Mouse (Mus musculus) midbrain, postnatal 0 days (tissue): ENCODE measurements around the gene Nufip1. TPM values are rescaled to one million over a fixed set of nuclear protein-coding genes. Genes with fewer than 3 reads are reported as not detected.

Experiments used
- ATAC-seq: fragments of 200-750 bp; cut with Nextera tagmentation; 2 replicates; pipeline ENCODE4 v1.8.0; 2017; ENCODE audit warnings: moderate number of reproducible peaks, mild to moderate bottlenecking, moderate TSS enrichment, moderate library complexity; ENCODE audit not compliant: low FRiP score
- DNase-seq: peaks from one replicate; pipeline ENCODE4 v3.0.0-alpha.2; 2015; ENCODE audit warnings: low spot score
- H3K27ac ChIP-seq: fragments of 300-500 bp; sonication (generic); 2 replicates; pipeline ENCODE4 v1.5.1; 2014; ENCODE audit warnings: low read depth, mild to moderate bottlenecking, low read length, mixed read lengths
- H3K27me3 ChIP-seq: fragments of 300-500 bp; sonication (generic); 2 replicates; pipeline ENCODE4 v1.6.1; 2014; ENCODE audit warnings: low read length, control low read depth, mixed read lengths; ENCODE audit not compliant: insufficient read depth
- H3K36me3 ChIP-seq: fragments of 300-500 bp; sonication (generic); 2 replicates; pipeline ENCODE4 v1.6.1; 2014; ENCODE audit warnings: low read length, control low read depth, mixed read lengths; ENCODE audit not compliant: insufficient read depth
- H3K4me1 ChIP-seq: fragments of 300-500 bp; sonication (generic); 2 replicates; pipeline ENCODE4 v1.6.1; 2014; ENCODE audit warnings: mild to moderate bottlenecking, control low read depth, antibody characterized with exemption, low read length, mixed read lengths; ENCODE audit not compliant: insufficient read depth
- H3K4me2 ChIP-seq: fragments of 300-500 bp; sonication (generic); 2 replicates; pipeline ENCODE4 v1.6.1; 2014; ENCODE audit warnings: low read depth, mild to moderate bottlenecking, low read length, mixed read lengths; ENCODE audit not compliant: poor library complexity, severe bottlenecking
- H3K4me3 ChIP-seq: fragments of 300-500 bp; sonication (generic); 2 replicates; pipeline ENCODE4 v1.5.1; 2014; ENCODE audit warnings: low read depth, mild to moderate bottlenecking, low read length, moderate library complexity
- H3K9ac ChIP-seq: fragments of 300-500 bp; sonication (generic); replicated peaks from 2 replicates; pipeline ENCODE4 v1.6.1; 2014; ENCODE audit warnings: mild to moderate bottlenecking, low read length, moderate library complexity, mixed read lengths; ENCODE audit not compliant: poor library complexity, severe bottlenecking
- H3K9me3 ChIP-seq: fragments of 300-500 bp; sonication (generic); 2 replicates; pipeline ENCODE4 v1.6.1; 2016; ENCODE audit warnings: low read length, control low read depth
- CTCF ChIP-seq: IDR thresholded peaks from 2 replicates; pipeline ENCODE4 v1.5.1; 2016; ENCODE audit warnings: antibody characterized with exemption, mild to moderate bottlenecking
- WGBS: fragments of 180-500 bp; shearing (Covaris S2); extraction: QIAGEN DNeasy Blood & Tissue Kit; methylation state at CpG from one replicate; pipeline ENCODE4 v1.1.7; 2014; 5-methylcytosine and 5-hydroxymethylcytosine counted together
- polyA plus RNA-seq: library from polyadenylated mRNA; unstranded; fragments of >200 nt; fragmentation: Nextera tagmentation; extraction: Ambion mirVana; gene quantifications from 2 replicates; pipeline ENCODE4 v1.2.1, GENCODE M21; 2015
- total RNA-seq: library from RNA; depleted of rRNA; stranded (reverse); fragments of >200 nt; gene quantifications from 2 replicates; pipeline ENCODE4 v1.2.3, GENCODE M21; 2014

Gene Nufip1
- total and polyA plus RNA-seq, 2 experiments from 2014 or later = 10.4 to 14.3 TPM

DNA sequence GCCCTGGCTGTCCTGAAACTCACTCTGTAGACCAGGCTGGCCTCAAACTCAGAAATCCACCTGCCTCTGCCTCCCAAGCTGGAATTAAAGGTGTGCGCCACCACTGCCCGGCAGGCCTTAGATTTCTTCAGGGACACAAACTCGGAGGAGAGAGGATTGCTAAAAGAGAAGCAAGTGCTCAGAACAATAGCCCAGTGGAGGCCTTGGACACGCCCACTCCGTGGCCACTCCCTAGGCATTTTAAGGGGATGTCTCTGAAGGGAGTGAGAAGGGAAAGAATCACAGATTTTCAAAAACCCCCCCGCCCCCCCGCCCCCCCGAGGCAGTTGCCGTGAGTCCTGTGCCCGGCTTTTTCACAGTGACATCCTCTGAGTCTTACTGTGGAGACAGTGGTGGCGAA lies 53.5 kb downstream of the Nufip1 start:
- Histone ChIP-seq H3K9me3 (no peaks in the 10 kb centered on the region), H3K36me3 (no peaks in the 10 kb centered on the region), H3K4me1 (no peaks in the 10 kb centered on the region), H3K27ac (no peak overlapping the region), H3K9ac (no peak overlapping the region), H3K27me3 (no peaks in the 10 kb centered on the region), H3K4me3 (no peak overlapping the region), H3K4me2 (no peak overlapping the region)
- DNase-seq (no peak), ATAC-seq (no peak)
- no peak for TF ChIP-seq CTCF
- WGBS = 28% methylated on average over 11 of the region's 11 CpGs

DNA sequence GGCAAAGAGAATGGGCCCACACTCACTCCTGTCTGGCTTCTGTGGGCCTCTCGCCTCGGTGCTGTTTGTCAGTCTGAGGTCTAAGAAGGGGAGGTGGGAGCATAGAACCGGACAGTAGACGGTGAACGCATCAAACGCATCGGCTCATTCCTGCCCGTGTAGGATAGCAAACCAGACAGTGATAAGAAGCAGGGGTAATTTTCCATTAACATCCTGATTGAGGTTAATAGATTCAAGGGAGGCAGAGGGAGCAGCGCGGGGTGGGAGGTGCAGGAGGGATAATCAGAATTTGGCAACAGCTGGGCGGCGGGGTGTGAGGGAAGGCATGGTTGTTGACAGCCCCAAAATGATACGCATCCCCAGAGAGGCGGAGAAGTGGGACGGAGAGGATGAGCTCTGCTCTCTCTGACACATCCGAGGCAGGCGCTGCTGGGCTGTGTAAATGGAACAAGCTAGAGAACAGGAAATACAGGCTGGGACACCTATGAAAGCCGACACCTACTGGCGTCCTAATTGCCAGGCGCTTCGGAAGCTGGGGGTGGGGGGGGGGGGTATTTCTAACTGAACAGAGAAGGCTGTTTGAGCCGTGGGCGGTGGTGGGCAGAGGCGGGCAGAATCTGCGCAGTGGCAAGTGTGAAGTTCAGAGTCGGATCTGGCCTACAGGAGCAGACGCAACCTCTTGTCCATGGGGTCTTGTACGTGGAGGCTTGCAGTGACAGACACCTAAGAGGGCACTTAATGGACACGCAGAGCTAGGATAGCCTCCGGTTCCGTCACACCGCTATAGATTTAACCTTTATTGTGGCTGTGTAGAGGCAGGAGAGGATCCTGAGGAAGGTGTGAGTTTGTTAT lies 54.4 kb downstream of the Nufip1 start:
- no peak for TF ChIP-seq CTCF
- Histone ChIP-seq H3K27ac (no peak overlapping the region), H3K4me3 (0 out of 2 replicates have a peak overlapping the region, but pooled peaks have one; percentile 10), H3K27me3 (no peaks in the 10 kb centered on the region), H3K4me2 (peak overlapping the region; percentile 30), H3K36me3 (no peaks in the 10 kb centered on the region), H3K4me1 (no peaks in the 10 kb centered on the region), H3K9ac (no peak overlapping the region), H3K9me3 (no peaks in the 10 kb centered on the region)
- no peak for DNase-seq
- WGBS = 31% methylated on average over 32 of the region's 32 CpGs
- peak; percentile 20; the same call in 1 of the 2 replicates for ATAC-seq

DNA sequence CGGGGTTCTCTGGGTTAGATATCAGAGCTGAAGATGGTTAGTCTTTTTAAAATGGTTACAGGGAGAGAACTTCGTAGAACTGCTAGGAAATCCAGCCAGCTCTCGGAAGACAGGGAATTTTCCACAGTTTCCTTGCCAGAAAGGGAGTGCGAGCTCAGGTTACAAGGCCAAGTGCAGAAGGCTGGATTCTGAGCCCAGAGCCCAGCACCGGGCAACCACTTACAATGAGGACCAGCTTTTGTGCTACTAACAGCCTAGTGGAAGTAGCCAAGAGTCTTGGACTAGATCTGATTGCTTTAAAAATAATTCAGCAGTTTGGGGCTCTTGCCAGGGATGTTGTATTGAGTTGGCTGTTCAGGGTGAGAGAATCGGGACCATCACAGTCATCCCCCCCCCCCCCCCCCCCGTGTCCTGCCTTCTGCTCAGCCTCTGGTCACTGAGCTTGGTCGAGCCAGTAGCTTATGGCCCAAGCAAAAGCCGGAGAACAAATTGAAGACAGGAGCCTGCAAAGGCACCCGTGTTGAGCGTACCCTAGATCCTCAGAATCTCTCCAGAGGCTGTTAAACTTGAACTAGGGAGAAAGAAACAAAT lies 59.3 kb downstream of the Nufip1 start:
- DNase-seq = peak; percentile 86
- Histone ChIP-seq H3K27ac (no peak overlapping the region), H3K4me1 (no peaks in the 10 kb centered on the region), H3K4me2 (no peak overlapping the region), H3K9me3 (no peaks in the 10 kb centered on the region), H3K9ac (no peak overlapping the region), H3K4me3 (no peak overlapping the region), H3K27me3 (no peaks in the 10 kb centered on the region), H3K36me3 (no peaks in the 10 kb centered on the region)
- ATAC-seq = no peak
- WGBS = 64% methylated on average over 10 of the region's 11 CpGs
- TF ChIP-seq CTCF = no peak

DNA sequence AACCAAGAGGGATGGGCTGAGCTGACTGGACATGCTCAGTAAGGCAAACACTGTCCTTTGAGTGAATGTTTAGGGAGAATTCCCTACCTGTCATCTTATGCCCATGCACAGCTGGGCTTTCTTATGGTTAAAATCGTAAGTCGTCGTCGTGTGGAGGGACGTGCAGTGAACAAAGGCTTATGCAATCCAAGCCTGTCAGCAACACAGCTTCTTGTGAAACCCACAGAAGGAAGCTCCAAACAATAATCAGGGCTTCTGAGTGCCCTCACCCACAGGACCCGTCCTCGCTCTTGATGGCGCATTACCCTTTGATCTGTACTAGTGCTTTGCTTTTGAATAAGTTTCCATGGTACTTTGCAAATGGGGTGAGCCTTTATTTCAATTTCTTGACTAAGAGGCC lies 60.6 kb downstream of the Nufip1 start:
- TF ChIP-seq CTCF = no peak
- H3K9ac ChIP-seq = no peak overlapping the region

DNA sequence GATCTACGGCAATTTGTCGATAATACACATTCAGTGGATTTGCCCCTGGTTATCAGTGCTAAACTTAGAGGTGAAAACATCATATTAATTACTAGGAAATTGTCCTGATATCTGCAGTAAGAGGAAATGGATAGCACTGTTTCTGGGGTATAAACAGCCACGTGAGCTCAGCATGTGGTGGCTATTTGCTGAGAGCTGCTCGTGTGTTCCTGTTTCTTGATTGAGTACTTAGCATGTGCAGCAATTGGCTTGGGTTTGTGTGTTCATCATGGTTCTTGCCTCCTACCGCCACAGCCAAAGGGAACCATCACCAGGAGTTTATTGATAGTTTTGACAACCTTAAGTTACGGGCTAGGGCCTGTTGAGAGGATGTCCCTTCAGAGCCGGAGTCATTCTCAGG lies 63.6 kb downstream of the Nufip1 start:
- no peak for ATAC-seq
- Histone ChIP-seq H3K4me3 (no peak overlapping the region), H3K27me3 (no peaks in the 10 kb centered on the region), H3K9me3 (no peaks in the 10 kb centered on the region), H3K36me3 (no peaks in the 10 kb centered on the region), H3K27ac (no peak overlapping the region), H3K4me2 (no peak overlapping the region), H3K9ac (no peak overlapping the region), H3K4me1 (no peaks in the 10 kb centered on the region)
- 87% methylated on average over 7 of the region's 7 CpGs for WGBS
- DNase-seq = no peak
- TF ChIP-seq CTCF = no peak

More for the DNA sequence above, 60.6 kb downstream of the Nufip1 start:
- Histone ChIP-seq H3K27ac (no peak overlapping the region), H3K9me3 (no peaks in the 10 kb centered on the region), H3K4me2 (no peak overlapping the region), H3K27me3 (no peaks in the 10 kb centered on the region), H3K4me3 (no peak overlapping the region), H3K4me1 (no peaks in the 10 kb centered on the region), H3K36me3 (no peaks in the 10 kb centered on the region)
- ATAC-seq (no peak), DNase-seq (no peak)
- WGBS = 52% methylated on average over 8 of the region's 8 CpGs

DNA sequence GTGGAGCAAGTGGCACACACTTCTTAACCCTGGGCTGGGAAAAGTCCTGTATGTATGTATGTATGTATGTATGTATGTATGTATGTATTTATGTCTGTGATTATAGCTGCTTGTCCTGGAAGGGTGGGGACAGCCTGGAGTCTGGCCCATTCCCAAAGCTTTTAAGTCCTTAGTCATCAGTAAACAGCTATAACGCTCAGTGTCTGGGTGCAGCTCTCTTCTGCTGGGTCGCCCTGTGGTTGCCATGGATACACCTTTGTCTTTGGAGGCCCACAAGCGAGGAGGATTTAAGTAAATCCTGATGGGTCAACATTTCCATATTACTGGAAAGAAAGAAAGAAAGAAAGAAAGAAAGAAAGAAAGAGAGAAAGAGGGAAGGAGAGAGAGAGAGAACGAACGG lies 65.1 kb downstream of the Nufip1 start:
- WGBS = 9% methylated on average over 5 of the region's 5 CpGs
- H3K36me3 ChIP-seq = no peaks in the 10 kb centered on the region
- no peak overlapping the region for H3K9ac ChIP-seq
- H3K4me2 ChIP-seq = no peak overlapping the region
- H3K4me1 ChIP-seq = no peaks in the 10 kb centered on the region
- ATAC-seq = no peak
- no peaks in the 10 kb centered on the region for H3K27me3 ChIP-seq
- H3K9me3 ChIP-seq = no peaks in the 10 kb centered on the region
- TF ChIP-seq CTCF = no peak
- DNase-seq = peak; percentile 33
- H3K27ac ChIP-seq = no peak overlapping the region
- no peak overlapping the region for H3K4me3 ChIP-seq
